Mouse (Mus musculus): ENCODE data around the gene Gm45234. TPM values are rescaled to one million over a fixed set of nuclear protein-coding genes. Genes with fewer than 3 reads are reported as not detected.

Gm45234 gene
- polyA plus RNA-seq, 1 experiment: not detected

DNA sequence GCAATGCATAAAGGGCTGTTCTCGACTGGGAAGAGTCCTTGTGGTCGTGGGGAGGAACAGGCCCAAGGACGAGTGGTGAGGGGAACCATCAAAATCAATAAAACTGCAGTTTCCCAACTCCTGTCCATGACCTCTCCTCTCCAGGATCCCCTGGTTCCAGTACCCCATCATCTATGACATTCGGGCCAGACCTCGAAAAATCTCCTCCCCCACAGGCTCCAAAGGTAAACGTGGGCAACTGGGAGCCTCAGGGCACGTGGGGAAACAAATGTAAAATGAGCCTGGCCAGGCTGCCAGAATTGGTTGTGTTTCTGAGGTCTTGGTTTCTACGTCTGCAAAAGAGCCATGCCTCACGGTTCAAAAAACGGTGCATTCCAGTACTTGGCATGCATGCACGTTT lies 42.9 kb downstream of the Gm45234 start:
- 6% methylated on average over 11 of the region's 11 CpGs for WGBS

DNA sequence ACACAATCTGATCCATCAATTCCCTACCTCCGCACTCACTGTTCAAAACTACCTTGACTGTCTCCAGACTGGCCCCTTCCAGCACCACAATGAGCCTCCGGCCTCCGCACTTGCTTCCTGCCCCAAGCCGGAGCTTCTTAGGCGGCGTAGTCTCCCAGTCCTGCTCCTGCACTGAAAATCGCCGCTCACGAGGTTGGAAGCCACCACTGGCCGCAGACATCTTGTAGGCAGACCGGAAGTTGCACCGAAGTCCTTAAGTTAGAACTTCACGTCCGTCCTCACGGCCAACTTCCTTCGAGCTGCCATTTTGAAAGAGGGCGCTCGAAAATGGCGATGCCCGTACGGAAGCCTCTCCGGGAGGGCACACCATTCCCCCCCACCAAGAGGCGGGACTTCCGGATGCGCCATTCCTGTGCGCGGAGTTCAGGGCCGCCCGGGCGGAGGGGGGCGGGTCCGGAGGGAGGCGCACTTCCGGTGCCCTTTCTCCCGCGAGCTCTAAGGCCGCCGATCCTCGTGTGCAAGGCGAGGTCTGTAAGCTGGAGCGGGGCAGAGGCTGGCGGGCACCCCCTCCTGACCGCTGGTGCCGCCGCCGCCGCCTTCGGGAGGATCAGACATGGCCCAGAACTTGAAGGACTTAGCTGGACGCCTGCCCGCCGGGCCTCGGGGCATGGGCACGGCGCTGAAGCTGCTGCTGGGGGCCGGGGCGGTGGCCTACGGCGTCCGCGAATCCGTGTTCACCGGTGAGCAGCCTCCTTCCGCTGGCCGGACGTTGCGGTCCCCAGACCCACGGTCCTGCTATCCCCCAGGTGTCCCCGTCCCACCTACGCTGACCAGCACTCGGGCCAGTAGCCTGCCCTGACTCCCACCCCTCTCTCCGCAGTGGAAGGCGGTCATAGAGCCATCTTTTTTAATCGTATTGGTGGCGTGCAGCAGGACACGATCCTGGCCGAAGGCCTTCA lies 43.7 kb downstream of the Gm45234 start, which contains the start of the genes Emg1 and Phb2:
Gene Emg1 (minus strand): TSS at position 355 of the 959 bp plus-strand sequence.
Gene Phb2 (plus strand): TSS at position 513 of the 959 bp plus-strand sequence.
- Histone ChIP-seq H3K27ac (ENCODE audit: insufficient read depth, low read length) (peak within 1 kb of the TSS; percentile 77), H3K4me1 (ENCODE audit: control insufficient read depth, insufficient read depth, low read length) (peaks cover 20% of the 10 kb centered on the region), H3K4me3 (replicated peaks; ENCODE audit: insufficient read depth, low read depth, low read length) (peak within 1 kb of the TSS; percentile 93), H3K27me3 (ENCODE audit: control insufficient read depth, insufficient read depth, low read length) (no peaks in the 10 kb centered on the region)
- peak; percentile 35; the same call in 1 of the 2 replicates for TF ChIP-seq POLR2A (IDR thresholded peaks at IDR 0.05; ENCODE audit: borderline replicate concordance, insufficient read depth, low read length)
- no peak for TF ChIP-seq CTCF (IDR thresholded peaks at IDR 0.05; ENCODE audit: borderline replicate concordance, insufficient read depth, low read depth, low read length)
- WGBS: under 1% methylated on average over 76 of the region's 76 CpGs
- peak; percentile 97 to 98 for DNase-seq

More for the DNA sequence above, 42.9 kb downstream of the Gm45234 start:
- no peak overlapping the region for H3K27ac ChIP-seq (ENCODE audit: insufficient read depth, low read length)
- H3K4me1 ChIP-seq (ENCODE audit: control insufficient read depth, insufficient read depth, low read length): peaks cover 20% of the 10 kb centered on the region
- no peak for DNase-seq
- H3K27me3 ChIP-seq (ENCODE audit: control insufficient read depth, insufficient read depth, low read length): no peaks in the 10 kb centered on the region
- TF ChIP-seq POLR2A (IDR thresholded peaks at IDR 0.05; ENCODE audit: borderline replicate concordance, insufficient read depth, low read length) (no peak), CTCF (IDR thresholded peaks at IDR 0.05; ENCODE audit: borderline replicate concordance, insufficient read depth, low read depth, low read length) (no peak)
- peak overlapping the region; percentile 93 for H3K4me3 ChIP-seq (replicated peaks; ENCODE audit: insufficient read depth, low read depth, low read length)

DNA sequence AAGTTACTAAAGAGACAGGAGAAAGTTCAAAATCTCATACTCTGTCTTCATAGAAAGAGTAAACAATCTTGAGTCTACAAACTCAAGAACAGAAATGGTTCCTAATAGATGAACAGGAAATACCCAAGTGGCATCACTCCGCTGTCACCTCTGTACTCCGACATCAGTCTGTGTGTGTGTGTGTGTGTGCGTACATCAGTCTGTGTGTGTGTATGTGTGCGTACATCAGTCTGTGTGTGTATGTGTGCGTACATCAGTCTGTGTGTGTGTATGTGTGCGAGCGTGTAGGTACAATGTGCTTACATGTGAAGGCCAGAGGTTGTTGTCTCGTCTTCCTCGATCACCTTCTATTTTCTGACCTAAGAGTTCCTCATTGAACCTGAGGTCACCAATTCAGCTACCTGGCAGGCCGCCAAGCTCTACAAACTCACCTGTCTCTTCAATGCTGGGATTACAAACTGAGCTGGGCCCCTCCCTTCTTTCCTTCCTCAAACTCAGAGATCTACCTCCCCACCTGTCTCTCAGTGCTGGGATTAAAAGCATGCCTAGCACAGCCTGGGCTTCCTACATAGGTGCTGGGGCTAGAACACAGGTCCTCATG lies 47.4 kb downstream of the Gm45234 start:
- H3K27ac ChIP-seq (ENCODE audit: insufficient read depth, low read length): no peak overlapping the region
- TF ChIP-seq POLR2A (IDR thresholded peaks at IDR 0.05; ENCODE audit: borderline replicate concordance, insufficient read depth, low read length): no peak
- no peak for TF ChIP-seq CTCF (IDR thresholded peaks at IDR 0.05; ENCODE audit: borderline replicate concordance, insufficient read depth, low read depth, low read length)
- H3K4me1 ChIP-seq (ENCODE audit: control insufficient read depth, insufficient read depth, low read length): peaks cover 15% of the 10 kb centered on the region
- WGBS: 91% methylated on average over 10 of the region's 10 CpGs
- no peak for DNase-seq
- H3K4me3 ChIP-seq (replicated peaks; ENCODE audit: insufficient read depth, low read depth, low read length): no peak overlapping the region
- no peaks in the 10 kb centered on the region for H3K27me3 ChIP-seq (ENCODE audit: control insufficient read depth, insufficient read depth, low read length)

DNA sequence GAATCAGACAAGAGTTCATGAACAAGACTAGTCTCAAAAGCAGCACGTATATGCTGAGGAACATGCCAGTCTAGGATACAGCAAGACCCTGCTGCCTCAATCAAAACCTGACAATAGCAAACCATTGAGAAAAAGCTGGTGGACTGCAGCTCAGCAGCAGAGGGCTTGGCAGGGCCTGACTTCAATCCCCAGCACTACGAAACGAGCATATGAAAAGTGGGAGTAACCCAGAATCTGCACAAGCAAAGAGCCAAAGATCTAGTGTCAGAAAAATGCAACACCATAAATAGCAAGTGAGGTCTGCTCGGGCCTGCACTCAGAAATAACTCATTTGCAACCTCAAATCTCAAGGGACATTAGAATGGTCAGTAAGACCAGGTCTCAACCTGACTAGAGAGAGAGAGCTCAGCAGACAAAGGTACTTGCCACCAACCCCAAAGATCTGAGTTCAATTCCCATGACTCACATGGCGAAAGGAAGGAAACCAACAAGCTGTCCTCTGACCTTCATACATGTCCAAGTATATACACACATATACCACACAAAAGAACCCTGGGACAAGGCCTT lies 49.7 kb downstream of the Gm45234 start:
- no peak for TF ChIP-seq POLR2A (IDR thresholded peaks at IDR 0.05; ENCODE audit: borderline replicate concordance, insufficient read depth, low read length)
- TF ChIP-seq CTCF (IDR thresholded peaks at IDR 0.05; ENCODE audit: borderline replicate concordance, insufficient read depth, low read depth, low read length): no peak
- no peak overlapping the region for H3K27ac ChIP-seq (ENCODE audit: insufficient read depth, low read length)
- H3K4me1 ChIP-seq (ENCODE audit: control insufficient read depth, insufficient read depth, low read length): peaks cover 13% of the 10 kb centered on the region
- no peak overlapping the region for H3K4me3 ChIP-seq (replicated peaks; ENCODE audit: insufficient read depth, low read depth, low read length)
- no peak for DNase-seq
- WGBS: 55% methylated on average over 5 of the region's 5 CpGs
- H3K27me3 ChIP-seq (ENCODE audit: control insufficient read depth, insufficient read depth, low read length): no peaks in the 10 kb centered on the region

DNA sequence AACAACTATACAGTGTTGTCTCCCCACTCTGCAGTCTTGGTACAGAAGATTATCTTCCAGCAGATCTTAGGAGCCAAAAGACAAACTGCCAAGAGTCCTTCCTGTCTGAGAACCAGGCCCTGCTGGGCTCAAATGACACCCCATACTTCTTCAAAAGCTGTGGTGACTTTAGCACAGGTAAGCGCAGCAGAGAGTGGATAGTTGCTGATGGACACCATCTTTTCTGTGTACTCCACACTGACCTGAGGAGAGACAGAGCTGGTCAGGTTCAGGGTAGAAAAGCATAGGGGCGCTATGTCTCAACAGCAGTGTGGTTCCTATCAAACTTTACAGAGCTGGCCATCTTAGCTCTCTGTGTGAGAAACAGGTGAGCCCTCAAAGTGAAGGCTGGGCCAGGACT lies 51.4 kb downstream of the Gm45234 start:
- H3K27ac ChIP-seq (ENCODE audit: insufficient read depth, low read length): no peak overlapping the region
- 93% methylated on average over 2 of the region's 2 CpGs for WGBS
- no peak for TF ChIP-seq CTCF (IDR thresholded peaks at IDR 0.05; ENCODE audit: borderline replicate concordance, insufficient read depth, low read depth, low read length)
- no peak for TF ChIP-seq POLR2A (IDR thresholded peaks at IDR 0.05; ENCODE audit: borderline replicate concordance, insufficient read depth, low read length)

DNA sequence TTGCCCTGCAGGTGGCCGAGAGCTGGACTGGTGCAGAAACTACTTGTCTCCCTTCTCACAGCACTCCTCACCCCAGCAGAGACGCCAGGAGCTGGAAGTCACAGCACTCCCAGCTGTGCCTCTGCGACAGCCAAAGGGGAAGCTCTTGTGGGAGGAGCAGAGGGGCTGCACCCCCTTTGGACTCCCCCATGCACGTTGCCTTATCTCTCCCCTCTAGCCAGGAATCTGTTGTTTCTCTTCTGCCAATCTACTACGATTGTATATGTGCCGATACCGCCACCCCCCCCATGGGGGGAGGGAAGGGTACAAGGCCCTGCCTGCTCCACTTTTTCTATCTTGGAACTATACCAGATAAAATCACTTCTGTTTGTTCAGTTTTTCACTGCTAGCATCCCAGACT lies 52.0 kb downstream of the Gm45234 start:
- Histone ChIP-seq H3K4me3 (replicated peaks; ENCODE audit: insufficient read depth, low read depth, low read length) (no peak overlapping the region), H3K4me1 (ENCODE audit: control insufficient read depth, insufficient read depth, low read length) (peaks cover 22% of the 10 kb centered on the region), H3K27ac (ENCODE audit: insufficient read depth, low read length) (no peak overlapping the region), H3K27me3 (ENCODE audit: control insufficient read depth, insufficient read depth, low read length) (no peaks in the 10 kb centered on the region)
- 61% methylated on average over 7 of the region's 7 CpGs for WGBS
- DNase-seq: no peak
- no peak for TF ChIP-seq POLR2A (IDR thresholded peaks at IDR 0.05; ENCODE audit: borderline replicate concordance, insufficient read depth, low read length)

More for the DNA sequence above, 51.4 kb downstream of the Gm45234 start:
- H3K4me1 ChIP-seq (ENCODE audit: control insufficient read depth, insufficient read depth, low read length): peaks cover 21% of the 10 kb centered on the region
- H3K27me3 ChIP-seq (ENCODE audit: control insufficient read depth, insufficient read depth, low read length): no peaks in the 10 kb centered on the region
- DNase-seq: no peak
- H3K4me3 ChIP-seq (replicated peaks; ENCODE audit: insufficient read depth, low read depth, low read length): no peak overlapping the region

DNA sequence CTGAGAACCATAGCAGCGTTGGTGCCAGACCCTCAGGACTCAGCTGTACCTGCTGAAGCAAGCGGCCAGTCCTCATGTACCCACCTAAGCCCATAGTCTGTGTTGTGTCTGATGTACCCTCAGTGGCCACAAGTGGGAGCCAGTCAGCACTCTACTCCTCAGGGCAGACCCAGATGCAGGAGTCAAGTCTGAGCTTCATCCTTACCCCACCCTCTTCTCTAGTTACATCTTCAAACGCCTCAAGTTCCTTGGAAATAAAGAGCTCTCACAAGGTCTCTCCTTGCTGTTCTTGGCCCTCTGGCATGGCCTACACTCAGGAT lies 53.1 kb downstream of the Gm45234 start:
- no peaks in the 10 kb centered on the region for H3K27me3 ChIP-seq (ENCODE audit: control insufficient read depth, insufficient read depth, low read length)
- H3K4me1 ChIP-seq (ENCODE audit: control insufficient read depth, insufficient read depth, low read length): peaks cover 16% of the 10 kb centered on the region
- H3K4me3 ChIP-seq (replicated peaks; ENCODE audit: insufficient read depth, low read depth, low read length): no peak overlapping the region
- WGBS: 42% methylated on average over 3 of the region's 3 CpGs
- peak; percentile 64 to 74 for DNase-seq
- TF ChIP-seq CTCF (IDR thresholded peaks at IDR 0.05; ENCODE audit: borderline replicate concordance, insufficient read depth, low read depth, low read length) (peak; percentile 85), POLR2A (IDR thresholded peaks at IDR 0.05; ENCODE audit: borderline replicate concordance, insufficient read depth, low read length) (no peak)
- H3K27ac ChIP-seq (ENCODE audit: insufficient read depth, low read length): no peak overlapping the region
